Mouse (Mus musculus): ENCODE results near the gene Sae1. TPM values are rescaled to one million over a fixed set of nuclear protein-coding genes. Genes with fewer than 3 reads are reported as not detected.
A peak's percentile ranks its signal among the peaks of the same experiment; 100 is the strongest.
"Not testable (repeated sequence)": the region's sequence is repeated elsewhere in the genome, so short reads cannot be mapped to it uniquely, and the experiment has no call there.

The Sae1 gene
- total RNA-seq, 2 experiments from 2014 or later, result 104 to 111 TPM

- intact Hi-C loops (cut with DNase I), result no loop called here
- no peak for DNase-seq (ENCODE audit: low spot score in 2 of 2)
These were observed 16.9 kb upstream of the Sae1 start for GRCm38 (mm10) chr7:16404315-16405072.

DNA sequence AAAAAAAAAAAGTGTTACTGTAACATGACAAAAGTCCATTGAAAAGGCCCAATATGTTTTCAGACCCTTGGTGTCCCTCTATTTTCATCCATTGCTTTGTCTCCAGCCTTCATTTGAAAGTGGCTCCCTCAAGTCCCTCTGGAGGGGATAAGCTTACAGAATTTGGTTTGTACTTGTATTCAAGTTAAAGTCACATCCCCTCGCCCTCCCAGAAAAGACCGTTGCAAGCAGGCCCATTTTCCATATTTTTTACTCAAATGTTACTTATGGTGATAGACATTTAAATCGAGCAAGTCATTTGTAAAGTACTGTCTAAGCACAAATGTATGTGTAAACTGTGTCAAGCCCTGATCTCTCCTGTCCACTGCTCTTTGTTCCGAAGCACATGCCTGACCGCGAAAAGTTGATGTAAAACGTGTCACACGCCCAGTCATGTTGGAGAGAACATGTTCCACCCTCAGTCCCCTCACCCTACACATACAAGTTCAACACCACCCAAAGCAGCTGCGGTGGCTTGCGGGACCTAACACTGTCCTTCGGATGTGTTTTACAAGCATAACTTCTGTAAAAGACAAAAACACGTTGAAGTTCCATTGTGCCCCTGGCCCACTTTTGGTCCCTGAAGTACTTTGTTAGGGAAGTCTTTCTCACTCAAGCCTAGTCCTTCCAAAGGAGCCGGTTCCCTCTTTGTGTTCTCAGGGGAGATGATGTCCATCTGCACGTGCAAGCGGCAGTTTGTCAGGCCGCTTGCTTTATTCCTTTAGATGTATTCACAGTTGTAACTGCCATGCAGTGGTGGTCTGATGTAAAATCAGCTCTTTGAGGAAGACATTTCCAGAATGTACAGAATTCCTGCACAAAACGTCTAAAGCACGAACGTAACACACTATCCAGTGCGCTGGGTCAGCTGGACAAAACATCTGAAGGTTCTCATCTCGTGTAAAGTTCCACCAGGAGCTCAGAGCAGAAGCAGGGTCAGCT is 15.7 kb upstream of the Sae1 start:
- intact Hi-C loops (cut with DNase I), result no loop called here
- no peak for DNase-seq (ENCODE audit: low spot score in 2 of 2)

- DNase-seq (ENCODE audit: low spot score in 2 of 2), result no peak
- intact Hi-C loops (cut with DNase I), result no loop called here
These were observed 14.8 kb upstream of the Sae1 start for GRCm38 (mm10) chr7:16402449-16402848.

DNA sequence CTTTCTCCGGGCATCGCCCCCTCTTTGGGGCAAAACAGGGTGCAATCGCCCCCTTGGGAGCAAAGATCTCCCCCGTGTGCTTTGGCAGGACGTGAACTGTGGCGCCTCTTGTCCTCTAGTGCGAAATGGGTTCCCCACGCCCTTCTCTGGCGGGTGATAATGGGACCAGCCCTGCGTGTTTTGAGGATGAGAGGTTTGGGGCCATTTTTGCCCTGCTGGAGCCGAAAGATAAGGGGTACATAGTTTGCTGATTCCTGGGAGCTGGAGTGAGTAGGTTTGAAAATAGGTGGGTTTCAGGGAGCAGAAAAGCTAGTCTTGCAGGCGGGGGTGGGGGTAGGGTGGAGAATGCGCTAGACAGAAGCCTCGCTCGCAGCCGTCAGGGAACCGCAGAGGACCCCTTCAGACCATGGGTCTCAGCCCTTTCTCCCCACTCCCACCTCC is 14.4 kb upstream of the Sae1 start:
- intact Hi-C loops (cut with DNase I), result loop anchor here (2.0 kb wide), 1 partner anchor 213 kb away; the partner anchor contains the start of gene Arhgap35

GRCm38 (mm10) chr7:16400689-16401611 is 13.3 kb upstream of the Sae1 start, which contains the start of gene Zc3h4:
TSS of gene Zc3h4 (plus strand) at chr7:16400910.
- intact Hi-C loops (cut with DNase I), result loop anchor here (2.0 kb wide), 1 partner anchor 214 kb away; the partner anchor contains the start of gene Arhgap35
- peak; percentile 87 to 89 for DNase-seq (ENCODE audit: low spot score in 2 of 2)

More for the DNA sequence above, 14.4 kb upstream of the Sae1 start:
- DNase-seq (ENCODE audit: low spot score in 2 of 2), result peak; percentile 41 to 50

DNA sequence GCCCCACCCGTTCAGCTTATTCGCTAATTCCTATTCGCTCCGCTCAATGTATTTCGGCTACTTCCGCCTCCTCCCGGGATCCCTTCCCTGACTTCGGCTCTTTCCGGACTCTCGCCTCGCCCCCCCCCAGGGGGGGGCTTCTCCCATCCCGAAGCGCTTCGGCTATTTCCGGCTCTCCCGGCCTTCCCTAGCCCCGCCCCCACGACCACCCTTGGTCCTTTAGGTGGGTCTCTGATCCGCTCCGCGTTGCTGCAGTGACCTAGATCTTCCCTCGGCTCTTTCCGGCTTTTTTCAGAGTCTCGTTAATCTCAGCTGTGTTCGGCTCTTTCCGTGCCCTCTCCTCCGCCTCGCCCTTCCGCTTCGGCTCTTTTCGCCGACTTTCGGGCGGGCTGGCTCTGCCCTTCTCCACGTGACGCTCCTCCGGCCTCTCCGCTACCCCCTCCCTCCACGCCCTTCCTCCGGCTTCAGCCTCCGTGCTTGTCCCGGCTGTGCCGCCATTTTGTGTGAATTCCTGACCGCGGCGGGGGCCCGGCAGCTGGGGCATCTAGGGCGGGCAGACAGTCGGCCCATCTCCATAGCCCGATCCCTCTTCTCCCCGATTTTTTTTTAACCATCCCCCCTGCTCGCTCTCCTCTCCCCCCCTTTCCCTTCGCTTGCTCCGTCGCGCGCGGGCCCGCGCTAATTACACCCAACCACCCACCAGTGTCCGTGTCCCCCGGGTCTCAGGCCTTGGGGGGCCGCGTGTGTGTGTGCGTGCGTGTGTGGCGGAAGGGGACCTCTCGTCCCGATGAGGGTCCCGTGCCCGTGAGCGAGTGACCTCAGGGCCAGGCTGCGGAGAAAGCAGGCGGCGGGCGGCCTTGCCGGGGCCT is 12.4 kb upstream of the Sae1 start:
- peak; percentile 98 to 99 for DNase-seq (ENCODE audit: low spot score in 2 of 2)
- intact Hi-C loops (cut with DNase I), result loop anchor here (2.0 kb wide), 1 partner anchor 215 kb away; the partner anchor contains the start of gene Arhgap35

GRCm38 (mm10) chr7:16399098-16399819 is 11.7 kb upstream of the Sae1 start:
- intact Hi-C loops (cut with DNase I), result no loop called here
- peak; percentile 91 to 92 for DNase-seq (ENCODE audit: low spot score in 2 of 2)

GRCm38 (mm10) chr7:16398387-16399050 is 10.9 kb upstream of the Sae1 start:
- intact Hi-C loops (cut with DNase I), result no loop called here
- DNase-seq (ENCODE audit: low spot score in 2 of 2), result no peak

DNA sequence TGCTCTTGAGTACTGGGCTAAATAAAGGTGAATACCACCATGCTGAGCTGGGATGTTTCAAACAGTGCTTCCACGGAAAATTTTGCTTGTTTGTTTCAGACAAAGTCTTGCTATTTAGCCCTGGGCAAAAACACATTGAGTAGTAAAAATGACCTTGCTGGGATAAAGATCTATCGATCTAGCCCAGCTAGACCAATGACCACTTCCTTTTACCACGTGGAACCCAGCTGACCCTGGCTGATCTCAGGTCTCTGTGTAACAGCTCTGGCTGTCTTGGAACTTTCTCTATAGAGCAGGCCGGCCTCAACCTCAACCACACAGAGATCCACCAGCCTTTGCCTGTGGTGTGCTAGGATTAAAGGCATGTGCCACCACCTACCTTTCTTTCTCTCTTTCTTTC is 9.9 kb upstream of the Sae1 start:
- no peak for DNase-seq (ENCODE audit: low spot score in 2 of 2)
- intact Hi-C loops (cut with DNase I), result loop anchor here (2.0 kb wide), 1 partner anchor 29 kb away; no protein-coding TSS in a partner anchor

DNA sequence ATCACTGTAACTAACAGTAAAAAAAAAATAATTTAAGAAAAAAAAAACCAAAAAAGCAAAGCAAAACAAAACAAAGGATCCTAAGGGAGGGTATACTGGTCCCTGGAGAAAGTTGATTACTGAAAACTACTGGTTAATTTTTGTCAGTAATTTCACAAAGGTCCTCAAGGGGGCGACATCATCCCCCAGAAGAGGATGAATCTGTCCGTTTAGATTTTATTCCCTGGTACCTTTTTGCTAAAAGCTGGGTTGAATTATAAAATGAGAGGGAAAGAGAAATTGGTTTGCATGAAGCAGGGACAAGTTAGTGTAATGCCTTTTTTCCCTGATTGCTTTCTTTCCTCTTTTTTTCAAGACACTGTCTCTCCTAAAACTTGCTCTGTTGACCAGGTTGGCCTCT is 8.3 kb upstream of the Sae1 start:
- intact Hi-C loops (cut with DNase I), result loop anchor here (1.0 to 2.0 kb wide), 2 partner anchors 31 to 67 kb away; no protein-coding TSS in a partner anchor
- no peak for DNase-seq (ENCODE audit: low spot score in 2 of 2)

- intact Hi-C loops (cut with DNase I), result no loop called here
These were observed 5.3 kb upstream of the Sae1 start for GRCm38 (mm10) chr7:16392923-16393322.

GRCm38 (mm10) chr7:16389942-16390341 is 2.3 kb upstream of the Sae1 start:
- intact Hi-C loops (cut with DNase I), result loop anchor here (10.0 kb wide), 1 partner anchor 185 kb away; no protein-coding TSS in a partner anchor
- not testable (repeated sequence) for DNase-seq (ENCODE audit: low spot score in 2 of 2)

More at GRCm38 (mm10) chr7:16392923-16393322, 5.3 kb upstream of the Sae1 start:
- no peak for DNase-seq (ENCODE audit: low spot score in 2 of 2)

- DNase-seq (ENCODE audit: low spot score in 2 of 2), result peak in 1 of 2 experiments; percentile 23
- intact Hi-C loops (cut with DNase I), result no loop called here
These were observed 11.1 kb downstream of the Sae1 start for GRCm38 (mm10) chr7:16376505-16376904.

DNA sequence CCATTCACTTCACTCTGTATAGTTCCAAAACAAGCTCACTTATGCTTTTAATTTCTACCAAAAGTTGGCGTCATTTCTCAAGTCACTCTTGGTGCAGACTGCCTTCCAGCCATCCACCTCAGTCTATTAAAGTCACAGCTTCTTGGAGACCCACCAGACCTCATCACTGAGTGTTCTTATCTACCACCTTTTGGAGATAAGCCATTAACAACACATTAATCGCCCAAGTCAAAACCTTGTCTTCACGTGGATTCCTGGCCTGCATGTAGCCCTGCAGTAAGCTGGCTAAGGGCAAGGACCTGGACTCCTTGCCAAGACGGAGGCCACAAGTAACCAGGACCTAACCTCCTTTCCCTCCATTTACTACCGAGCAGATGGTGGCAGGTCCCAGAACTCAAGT is 12.6 kb downstream of the Sae1 start:
- DNase-seq (ENCODE audit: low spot score in 2 of 2), result no peak
- intact Hi-C loops (cut with DNase I), result no loop called here

DNA sequence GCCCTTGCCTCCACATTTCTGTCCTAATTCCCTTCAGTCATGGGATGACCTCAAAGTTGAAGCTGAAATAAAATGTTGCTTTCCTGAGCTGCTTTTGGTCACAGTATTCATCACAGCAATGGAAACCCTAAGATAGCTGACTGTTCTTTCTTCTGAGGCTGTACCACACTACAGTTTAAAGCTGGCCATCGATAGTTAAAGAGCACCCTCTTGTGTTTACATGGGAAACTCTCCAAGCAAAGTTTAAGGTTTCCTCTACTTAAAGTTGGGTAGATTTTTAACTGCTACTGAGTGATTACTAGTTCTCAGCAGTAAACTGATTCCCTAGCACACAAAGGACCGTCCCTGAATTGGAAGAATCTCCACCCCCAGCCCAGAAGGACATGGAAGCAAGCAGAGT is 13.9 kb downstream of the Sae1 start:
- intact Hi-C loops (cut with DNase I), result loop anchor here (2.0 kb wide), 1 partner anchor 79 kb away; no protein-coding TSS in a partner anchor
- DNase-seq (ENCODE audit: low spot score in 2 of 2), result no peak

GRCm38 (mm10) chr7:16370596-16370995 is 17.0 kb downstream of the Sae1 start:
- intact Hi-C loops (cut with DNase I), result no loop called here
- no peak for DNase-seq (ENCODE audit: low spot score in 2 of 2)

GRCm38 (mm10) chr7:16368835-16369234 is 18.8 kb downstream of the Sae1 start:
- intact Hi-C loops (cut with DNase I), result no loop called here
- no peak for DNase-seq (ENCODE audit: low spot score in 2 of 2)

Measured in left cerebral cortex, postnatal 36 days (tissue).